Mouse (Mus musculus) spleen, adult 12 weeks (tissue): ENCODE results near the gene Afp.

Experiments used
- DNase-seq: peaks from one replicate; pipeline ENCODE4 v3.0.0; 2022; ENCODE audit warnings: low spot score

Afp gene

DNA sequence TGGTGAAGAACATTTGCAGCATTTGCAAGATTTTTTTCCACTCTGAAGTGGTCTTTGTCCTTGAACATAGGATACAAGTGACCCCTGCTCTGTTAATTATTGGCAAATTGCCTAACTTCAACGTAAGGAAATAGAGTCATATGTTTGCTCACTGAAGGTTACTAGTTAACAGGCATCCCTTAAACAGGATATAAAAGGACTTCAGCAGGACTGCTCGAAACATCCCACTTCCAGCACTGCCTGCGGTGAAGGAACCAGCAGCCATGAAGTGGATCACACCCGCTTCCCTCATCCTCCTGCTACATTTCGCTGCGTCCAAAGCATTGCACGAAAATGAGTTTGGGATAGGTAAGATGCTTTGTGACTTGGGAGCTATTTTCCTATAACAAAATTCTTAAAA, at the start of gene Afp:
TSS of gene Afp (plus strand) at position 220 of the 400 bp plus-strand sequence.
- DNase-seq, result no peak

DNA sequence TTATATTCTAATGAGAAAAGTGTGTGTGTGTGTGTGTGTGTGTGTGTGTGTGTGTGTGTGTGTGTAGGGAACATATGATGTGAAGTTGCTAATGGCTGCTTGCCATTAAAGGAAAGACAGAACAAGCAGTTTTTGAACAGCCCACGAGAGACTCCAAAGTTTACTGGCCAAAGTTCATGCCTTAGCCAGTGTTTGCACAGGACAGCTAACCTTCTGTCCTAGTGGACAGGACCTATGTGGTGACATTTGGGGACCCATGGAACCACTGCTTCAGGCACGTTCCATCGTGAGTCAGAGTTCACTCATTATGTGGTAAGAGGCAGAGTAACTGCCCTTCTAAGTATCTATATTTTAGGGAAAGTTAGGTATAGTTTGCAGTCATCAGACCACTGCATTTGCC, 43.0 kb upstream of the Afp start:
- no peak for DNase-seq

DNA sequence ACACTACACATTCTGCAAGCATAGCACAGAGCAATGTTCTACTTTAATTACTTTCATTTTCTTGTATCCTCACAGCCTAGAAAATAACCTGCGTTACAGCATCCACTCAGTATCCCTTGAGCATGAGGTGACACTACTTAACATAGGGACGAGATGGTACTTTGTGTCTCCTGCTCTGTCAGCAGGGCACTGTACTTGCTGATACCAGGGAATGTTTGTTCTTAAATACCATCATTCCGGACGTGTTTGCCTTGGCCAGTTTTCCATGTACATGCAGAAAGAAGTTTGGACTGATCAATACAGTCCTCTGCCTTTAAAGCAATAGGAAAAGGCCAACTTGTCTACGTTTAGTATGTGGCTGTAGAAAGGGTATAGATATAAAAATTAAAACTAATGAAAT, 40.6 kb upstream of the Afp start:
- no peak for DNase-seq

DNA sequence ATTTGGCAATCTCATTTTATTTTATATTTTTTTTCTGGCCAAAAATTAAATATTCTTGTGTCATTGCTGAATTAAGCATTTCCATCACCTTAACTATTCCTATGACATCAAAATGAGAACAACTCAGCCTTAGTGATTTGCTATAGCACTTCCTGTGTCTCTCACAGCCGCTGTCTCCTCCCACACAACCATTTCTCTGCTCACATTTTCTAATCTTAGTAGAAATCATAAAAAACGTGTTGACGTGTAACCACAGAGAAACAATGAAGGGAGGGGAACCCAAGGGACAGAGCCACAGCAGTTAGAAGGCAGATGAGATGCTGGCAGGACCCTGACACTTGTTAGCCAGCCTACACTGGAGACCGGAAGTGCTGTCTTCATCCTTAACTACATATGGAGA, 37.8 kb upstream of the Afp start:
- no peak for DNase-seq

DNA sequence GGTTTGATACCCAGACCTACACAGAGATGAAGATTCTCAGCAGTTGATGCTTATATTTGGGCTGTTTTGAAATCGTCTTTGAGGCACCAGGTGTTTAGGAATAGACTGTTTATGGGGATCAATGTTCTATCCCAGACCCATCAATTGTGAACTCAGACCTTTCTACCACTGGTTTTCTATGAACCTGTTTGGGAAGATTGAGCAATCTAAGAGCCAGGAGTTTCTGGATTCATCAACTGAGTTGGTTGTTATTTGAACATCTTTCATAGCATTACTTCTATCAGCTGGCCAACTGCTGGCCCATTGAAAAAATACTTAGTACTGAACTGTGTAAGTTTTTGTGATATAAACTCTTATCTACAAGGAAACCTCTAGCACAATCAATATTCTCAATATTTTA, 33.3 kb upstream of the Afp start:
- no peak for DNase-seq

DNA sequence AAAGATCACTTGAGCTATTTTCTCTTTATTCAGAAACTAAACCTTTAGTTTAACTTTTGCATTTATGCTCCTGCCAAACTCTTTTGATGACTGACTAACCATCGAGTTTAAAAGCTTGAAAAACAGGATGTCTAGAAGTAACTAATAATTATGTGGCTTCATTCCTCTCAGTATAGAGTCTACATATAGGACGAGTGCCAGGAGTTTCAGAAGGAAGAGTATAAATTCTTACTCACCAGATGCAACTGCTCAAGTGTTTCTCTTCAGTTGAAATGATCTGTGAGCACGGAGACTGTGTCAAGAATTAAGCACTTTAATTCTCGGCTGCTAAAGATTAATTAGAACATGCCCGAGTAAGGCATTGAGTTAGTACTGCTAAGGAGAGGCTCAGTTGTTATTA, 31.8 kb upstream of the Afp start:
- DNase-seq, result no peak

DNA sequence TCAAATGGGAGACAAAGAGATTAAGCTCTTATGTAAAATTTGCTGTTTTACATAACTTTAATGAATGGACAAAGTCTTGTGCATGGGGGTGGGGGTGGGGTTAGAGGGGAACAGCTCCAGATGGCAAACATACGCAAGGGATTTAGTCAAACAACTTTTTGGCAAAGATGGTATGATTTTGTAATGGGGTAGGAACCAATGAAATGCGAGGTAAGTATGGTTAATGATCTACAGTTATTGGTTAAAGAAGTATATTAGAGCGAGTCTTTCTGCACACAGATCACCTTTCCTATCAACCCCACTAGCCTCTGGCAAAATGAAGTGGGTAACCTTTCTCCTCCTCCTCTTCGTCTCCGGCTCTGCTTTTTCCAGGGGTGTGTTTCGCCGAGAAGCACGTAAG, 29.9 kb upstream of the Afp start, which contains the start of gene Alb:
TSS of gene Alb (plus strand) at position 279 of the 400 bp plus-strand sequence.
- no peak for DNase-seq

DNA sequence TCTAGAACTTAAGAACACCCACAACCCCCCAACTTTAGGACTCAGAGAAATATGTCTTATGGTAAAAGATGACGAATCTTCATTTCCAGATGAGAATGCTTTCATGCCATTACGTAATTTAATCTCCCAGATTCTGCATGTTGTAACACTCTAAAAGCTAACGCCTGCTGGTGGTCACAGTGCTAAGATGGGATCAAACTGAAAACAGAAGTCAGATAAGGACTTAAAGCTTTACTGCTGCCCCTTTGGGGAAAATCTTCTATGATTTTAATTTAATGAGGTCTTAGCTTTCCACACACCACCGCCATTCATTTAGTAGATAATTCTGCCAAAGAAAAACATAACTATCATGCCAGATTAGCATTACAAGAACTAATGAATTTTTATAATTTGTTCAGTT, 23.7 kb upstream of the Afp start:
- DNase-seq, result no peak

DNA sequence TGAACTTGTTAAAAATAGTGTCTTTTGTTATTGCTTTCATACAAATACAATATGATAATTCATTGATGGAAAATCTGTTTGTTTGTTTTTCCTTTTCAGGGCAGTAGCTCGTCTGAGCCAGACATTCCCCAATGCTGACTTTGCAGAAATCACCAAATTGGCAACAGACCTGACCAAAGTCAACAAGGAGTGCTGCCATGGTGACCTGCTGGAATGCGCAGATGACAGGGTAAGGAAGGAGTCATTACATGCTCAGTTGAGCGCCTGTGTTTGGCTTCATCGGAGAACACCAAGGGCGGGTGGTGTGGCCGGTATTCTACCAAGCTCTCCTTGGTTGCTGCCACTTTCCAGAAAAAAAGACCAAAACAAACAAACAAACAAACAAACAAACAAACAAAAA, 23.3 kb upstream of the Afp start:
- no peak for DNase-seq

DNA sequence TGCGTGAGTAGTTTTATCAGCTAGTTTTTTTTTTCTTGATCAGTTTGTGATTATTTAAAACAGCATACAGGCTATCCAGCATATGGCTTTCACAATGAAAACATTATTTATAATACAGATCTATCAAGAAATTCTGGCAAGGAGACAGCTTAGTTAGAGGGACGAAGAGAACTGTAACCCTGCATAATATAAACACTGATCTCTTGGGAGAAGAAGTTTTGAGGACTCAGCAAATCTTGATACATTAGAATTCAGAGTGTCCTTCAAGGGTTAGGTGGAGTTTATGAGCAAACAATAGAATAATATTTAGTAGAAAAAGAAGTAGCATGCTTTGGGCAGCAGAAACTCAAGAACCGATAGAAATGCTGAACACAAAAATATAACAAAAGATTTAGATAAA, 19.7 kb upstream of the Afp start:
- no peak for DNase-seq

DNA sequence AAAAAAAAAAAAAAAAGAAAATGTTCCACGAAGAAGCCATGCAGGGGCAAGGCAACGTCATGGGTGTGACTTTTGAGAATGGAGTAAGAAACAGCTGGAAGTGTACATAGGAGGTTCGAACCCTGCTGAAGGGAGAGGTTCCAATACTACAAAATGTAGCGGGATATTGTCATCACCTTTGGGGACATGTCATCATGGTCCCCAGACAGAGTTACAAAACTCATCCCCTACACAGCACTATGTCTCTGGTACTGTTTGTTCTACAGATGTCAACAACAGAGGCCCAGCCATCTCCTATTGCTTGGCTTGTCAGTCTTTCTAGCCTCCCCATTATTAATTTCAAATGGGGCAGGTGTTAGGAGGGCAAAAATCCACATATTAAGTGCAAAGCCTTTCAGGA, 16.6 kb upstream of the Afp start:
- DNase-seq, result no peak

DNA sequence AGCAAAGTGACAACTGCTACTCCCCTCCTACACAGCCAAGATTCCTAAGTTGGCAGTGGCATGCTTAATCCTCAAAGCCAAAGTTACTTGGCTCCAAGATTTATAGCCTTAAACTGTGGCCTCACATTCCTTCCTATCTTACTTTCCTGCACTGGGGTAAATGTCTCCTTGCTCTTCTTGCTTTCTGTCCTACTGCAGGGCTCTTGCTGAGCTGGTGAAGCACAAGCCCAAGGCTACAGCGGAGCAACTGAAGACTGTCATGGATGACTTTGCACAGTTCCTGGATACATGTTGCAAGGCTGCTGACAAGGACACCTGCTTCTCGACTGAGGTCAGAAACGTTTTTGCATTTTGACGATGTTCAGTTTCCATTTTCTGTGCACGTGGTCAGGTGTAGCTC, 16.2 kb upstream of the Afp start:
- no peak for DNase-seq

DNA sequence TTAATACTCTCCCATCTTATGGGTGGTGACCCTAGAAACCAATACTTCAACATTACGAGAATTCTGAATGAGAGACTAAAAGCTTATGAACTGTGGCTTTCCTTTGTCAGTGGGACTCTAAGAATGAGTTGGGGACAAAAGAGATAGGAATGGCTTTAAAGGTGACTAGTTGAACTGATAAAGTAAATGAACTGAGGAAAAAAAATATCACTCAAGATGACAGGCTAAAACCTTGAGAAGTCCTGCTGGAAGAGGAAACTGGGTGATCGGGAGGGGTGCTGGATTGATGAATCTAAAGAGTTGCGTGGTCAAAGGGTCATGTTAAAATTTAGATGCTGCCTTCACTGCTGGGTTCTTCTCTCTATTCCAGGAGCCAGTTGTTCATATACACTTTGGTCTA, 13.8 kb upstream of the Afp start:
- DNase-seq, result no peak

DNA sequence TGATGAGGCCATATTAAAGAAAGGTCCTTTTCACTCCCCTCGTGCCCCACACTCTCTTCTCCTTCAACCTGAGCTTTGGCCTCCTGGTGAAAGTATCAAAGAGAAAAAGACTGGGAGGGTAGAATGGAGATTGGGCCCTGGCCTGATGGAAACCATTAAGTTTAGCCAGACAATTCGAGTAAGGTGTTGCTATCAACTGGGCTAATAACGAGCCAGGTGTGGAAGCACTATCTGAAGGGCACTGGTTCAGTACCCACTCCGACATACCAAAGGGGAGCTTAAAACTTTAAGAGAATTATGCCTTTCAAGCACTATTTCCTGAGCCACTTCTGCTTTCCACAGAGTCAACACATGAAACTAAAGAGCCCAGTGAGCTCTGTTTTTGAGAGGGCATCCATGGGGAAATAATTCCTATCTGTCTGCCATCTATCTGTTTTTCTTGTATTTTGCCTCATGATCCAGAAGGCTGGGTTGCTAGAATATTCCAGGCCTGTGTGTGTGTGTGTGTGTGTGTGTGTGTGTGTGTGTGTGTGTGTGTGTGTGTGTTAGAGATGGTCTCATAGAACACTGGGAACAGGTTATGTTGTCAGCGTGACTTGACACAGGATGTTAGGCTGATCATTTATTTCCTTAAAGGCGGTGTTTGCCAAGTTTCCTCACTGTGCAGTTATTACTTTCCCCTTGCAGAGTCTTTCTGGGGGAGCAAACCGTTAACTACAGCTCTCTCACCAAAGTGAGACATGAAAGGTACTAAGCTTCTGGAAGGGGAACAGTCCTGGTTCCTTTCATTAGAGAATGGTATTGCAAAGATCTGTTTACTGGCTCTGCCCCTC, 13.0 kb upstream of the Afp start:
- DNase-seq, result no peak

DNA sequence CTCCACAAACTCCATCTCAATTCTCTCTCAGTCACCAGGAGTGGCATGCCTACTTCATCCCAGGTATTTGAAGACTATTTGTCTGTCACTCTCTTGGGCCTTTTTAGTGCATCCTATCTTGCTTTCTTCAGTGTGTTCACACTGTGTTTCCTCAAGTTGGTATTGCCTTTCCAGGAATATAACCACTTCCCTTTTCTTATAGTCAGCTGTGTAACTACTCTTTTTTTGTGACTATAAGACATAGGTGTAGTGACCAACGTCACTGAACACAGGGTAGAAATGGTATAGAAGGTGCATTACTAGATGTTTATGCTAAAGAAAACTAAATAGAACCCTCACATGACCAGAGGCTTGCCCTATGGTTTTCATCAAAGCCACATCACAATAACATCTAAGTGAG, 11.7 kb upstream of the Afp start:
- DNase-seq, result no peak

DNA sequence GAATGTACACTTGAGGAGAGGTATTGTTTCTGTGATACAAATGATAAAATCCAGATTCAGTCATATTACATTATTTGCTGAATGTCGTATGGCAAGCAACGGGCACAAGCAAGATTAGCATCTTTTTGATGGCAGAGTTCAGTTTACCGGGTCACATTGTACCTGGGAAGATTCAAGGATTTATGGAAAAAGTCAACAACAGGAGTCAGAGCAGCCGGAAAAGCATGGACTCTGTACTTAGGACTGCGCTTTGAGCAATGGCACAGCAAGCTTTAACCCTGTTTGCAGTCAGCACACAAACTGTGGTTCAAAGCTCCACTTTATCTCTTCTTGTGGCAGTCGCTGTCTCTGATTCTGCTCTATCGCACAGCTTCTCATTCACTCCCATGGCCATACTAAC, 4.9 kb upstream of the Afp start:
- no peak for DNase-seq

DNA sequence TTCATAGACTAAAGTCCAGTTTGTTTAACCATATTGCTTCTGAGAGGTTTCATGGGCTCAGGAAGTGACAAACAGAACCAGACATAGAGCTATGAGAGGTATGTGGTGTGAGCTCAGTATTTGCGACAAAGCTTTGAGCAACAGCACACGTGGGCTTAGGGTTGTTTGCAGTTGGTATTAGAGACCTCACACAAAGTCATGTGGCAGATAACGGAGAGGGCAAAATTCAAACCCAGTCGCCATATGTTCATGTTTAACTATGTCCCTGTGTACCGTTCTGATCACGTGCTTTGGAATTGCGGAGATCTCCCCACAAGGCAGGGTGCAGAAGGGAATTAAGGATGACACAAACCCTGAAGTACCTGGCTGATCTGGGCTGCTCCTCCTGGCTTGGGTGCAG, 2.2 kb upstream of the Afp start:
- no peak for DNase-seq

DNA sequence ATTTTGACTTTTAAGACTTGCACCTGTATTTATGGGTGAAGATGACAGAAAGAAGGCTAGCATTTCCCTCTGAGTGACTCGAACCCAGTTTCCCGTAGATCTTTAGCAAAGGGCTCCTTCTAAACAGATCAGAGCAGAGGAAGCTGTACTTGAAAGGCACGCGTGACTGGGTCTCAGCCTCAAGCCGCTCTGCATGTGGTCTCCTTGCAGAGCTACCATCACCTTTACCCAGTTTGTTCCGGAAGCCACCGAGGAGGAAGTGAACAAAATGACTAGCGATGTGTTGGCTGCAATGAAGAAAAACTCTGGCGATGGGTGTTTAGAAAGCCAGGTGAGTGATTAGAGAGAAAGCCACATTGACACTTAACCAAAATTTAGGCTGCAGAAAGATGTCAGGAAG, 1.9 kb downstream of the Afp start:
- DNase-seq, result peak; percentile 11

DNA sequence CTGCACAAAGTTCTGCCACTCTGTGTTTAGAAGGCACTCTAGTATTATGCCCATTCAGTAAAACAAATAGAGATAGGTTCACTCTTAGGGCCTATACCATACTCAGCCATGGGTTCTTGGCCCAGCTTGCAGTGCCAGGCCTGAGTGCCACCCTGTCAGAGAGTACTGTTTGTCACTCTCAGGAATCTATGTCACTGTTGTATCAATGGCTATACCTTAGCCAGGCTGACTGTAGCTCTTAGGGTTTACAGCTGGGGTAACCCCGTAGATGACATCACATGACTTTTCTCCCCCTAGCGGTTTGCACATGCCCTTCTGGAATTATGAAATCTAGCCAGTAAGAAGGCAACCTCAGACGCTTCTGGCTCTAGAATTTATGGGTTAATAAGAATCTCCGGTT, 3.8 kb downstream of the Afp start:
- no peak for DNase-seq

DNA sequence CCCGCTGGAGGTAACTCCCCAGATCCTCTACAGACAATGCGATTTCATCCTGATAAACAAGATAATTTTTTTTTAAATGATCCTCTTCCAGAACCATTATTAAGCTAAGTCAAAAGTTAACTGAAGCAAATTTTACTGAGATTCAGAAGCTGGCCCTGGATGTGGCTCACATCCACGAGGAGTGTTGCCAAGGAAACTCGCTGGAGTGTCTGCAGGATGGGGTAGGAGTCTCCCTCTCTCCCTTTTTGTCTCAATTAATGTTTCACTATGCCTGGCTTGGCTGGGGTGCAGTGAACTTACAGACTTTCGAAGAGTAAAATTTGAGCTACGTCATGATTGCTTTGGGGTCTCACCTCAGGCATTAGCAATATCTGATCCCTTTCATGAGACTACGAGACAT, 9.0 kb downstream of the Afp start:
- DNase-seq, result no peak

DNA sequence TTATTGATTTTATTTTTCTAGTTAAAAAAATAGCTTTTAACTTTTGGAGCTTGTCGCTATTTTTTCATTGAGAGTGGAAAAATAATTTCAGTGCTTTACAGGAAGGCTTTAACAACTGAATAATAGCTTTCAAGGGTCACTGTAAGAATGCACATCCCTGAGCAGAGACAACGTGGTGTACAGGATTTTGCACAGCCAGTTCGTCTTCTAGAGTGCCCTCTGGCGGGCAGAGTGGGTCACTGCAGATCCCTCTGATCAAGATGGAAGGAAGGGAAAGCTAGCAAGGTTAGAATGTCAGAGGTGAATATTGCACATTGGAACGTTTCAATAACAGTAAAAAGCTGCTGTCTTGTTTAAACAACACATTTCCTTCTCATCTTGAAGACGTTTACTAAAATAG, 10.2 kb downstream of the Afp start:
- DNase-seq, result peak; percentile 28

DNA sequence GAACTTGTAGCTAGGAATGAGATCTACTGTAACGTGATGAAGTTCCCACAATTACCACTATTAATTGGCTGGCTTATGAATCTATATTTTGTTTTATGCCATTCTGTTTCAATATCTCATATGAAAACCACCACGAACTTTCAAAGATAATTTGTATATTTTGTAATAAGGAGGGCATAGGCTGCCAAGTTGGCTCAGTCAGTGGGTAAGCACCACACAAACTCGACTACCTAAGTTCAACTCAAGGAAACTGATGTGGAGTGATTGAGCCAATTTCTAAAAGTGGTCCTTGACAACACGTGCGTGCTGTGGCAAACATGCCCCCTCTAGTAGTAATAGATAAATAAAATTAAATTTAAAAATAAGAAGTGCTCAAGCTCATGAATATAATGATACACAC, 11.2 kb downstream of the Afp start:
- DNase-seq, result no peak

DNA sequence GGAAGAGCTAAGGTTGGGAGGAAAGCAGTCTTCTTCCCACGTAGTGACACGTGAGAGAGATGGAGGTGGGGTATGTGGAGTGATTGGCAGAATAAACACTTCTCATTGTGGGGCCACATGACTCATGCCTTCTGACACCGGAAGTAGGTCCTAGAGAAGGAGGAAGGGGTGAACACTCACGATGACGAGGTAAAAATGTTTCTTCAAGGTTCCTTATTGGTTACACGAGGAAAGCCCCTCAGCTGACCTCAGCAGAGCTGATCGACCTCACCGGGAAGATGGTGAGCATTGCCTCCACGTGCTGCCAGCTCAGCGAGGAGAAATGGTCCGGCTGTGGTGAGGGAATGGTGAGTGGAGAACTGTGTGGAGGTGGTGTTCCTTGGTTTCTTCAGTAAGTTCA, 14.2 kb downstream of the Afp start:
- DNase-seq, result no peak

DNA sequence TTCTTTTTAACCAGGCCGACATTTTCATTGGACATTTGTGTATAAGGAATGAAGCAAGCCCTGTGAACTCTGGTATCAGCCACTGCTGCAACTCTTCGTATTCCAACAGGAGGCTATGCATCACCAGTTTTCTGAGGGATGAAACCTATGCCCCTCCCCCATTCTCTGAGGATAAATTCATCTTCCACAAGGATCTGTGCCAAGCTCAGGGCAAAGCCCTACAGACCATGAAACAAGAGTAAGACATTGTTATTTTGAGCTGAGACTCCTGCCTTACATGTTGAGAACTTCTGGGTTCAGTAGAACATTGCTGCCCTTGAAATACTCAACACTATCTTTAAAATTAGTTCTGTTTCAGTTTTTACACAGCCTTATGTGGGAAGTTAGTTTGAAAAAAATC, 16.0 kb downstream of the Afp start:
- DNase-seq, result no peak
